Mouse (Mus musculus) heart, embryonic 15.5 days (tissue): ENCODE data around the gene Fmc1. TPM values are rescaled to one million over a fixed set of nuclear protein-coding genes. Genes with fewer than 3 reads are reported as not detected.

Experiments
- ATAC-seq: fragments of 200-750 bp; cut with Nextera tagmentation; replicated peaks from 2 replicates; pipeline ENCODE4 v1.8.0; 2017; ENCODE audit warnings: low read depth, moderate TSS enrichment; ENCODE audit not compliant: insufficient number of reproducible peaks, insufficient read depth, low FRiP score
- H3K27ac ChIP-seq: fragments of 300-500 bp; sonication (generic); 2 replicates; pipeline ENCODE4 v1.5.1; 2015; ENCODE audit warnings: mild to moderate bottlenecking, inconsistent platforms
- H3K27me3 ChIP-seq: fragments of 300-500 bp; sonication (generic); 2 replicates; pipeline ENCODE4 v1.6.1; 2015; ENCODE audit warnings: inconsistent platforms
- H3K36me3 ChIP-seq: fragments of 300-500 bp; sonication (generic); 2 replicates; pipeline ENCODE4 v1.6.1; 2015; ENCODE audit warnings: mild to moderate bottlenecking, inconsistent platforms
- H3K4me1 ChIP-seq: fragments of 300-500 bp; sonication (generic); replicated peaks from 2 replicates; pipeline ENCODE4 v1.6.1; 2015; ENCODE audit warnings: inconsistent platforms
- H3K4me2 ChIP-seq: fragments of 300-500 bp; sonication (generic); 2 replicates; pipeline ENCODE4 v1.6.1; 2015; ENCODE audit warnings: inconsistent platforms, mild to moderate bottlenecking, moderate library complexity
- H3K4me3 ChIP-seq: fragments of 300-500 bp; sonication (generic); 2 replicates; pipeline ENCODE4 v1.5.1; 2015; ENCODE audit warnings: mild to moderate bottlenecking, inconsistent platforms
- H3K9ac ChIP-seq: fragments of 300-500 bp; sonication (generic); 2 replicates; pipeline ENCODE4 v1.6.1; 2015; ENCODE audit warnings: mild to moderate bottlenecking, inconsistent platforms
- H3K9me3 ChIP-seq: fragments of 300-500 bp; sonication (generic); replicated peaks from 2 replicates; pipeline ENCODE4 v1.6.1; 2016; ENCODE audit warnings: inconsistent platforms
- WGBS: fragments of 180-500 bp; shearing (Covaris S2); methylation state at CpG from one replicate; pipeline ENCODE4 v1.1.7; 2015; ENCODE audit warnings: mixed read lengths; 5-methylcytosine and 5-hydroxymethylcytosine counted together
- microRNA-seq: library from miRNA; unstranded; fragments of <30 nt; microRNA quantifications from one replicate; pipeline ENCODE4, GENCODE M21; 2016
- polyA plus RNA-seq: library from polyadenylated mRNA; unstranded; fragments of >200 nt; fragmentation: Nextera tagmentation; extraction: Ambion mirVana; gene quantifications from 2 replicates; pipeline ENCODE4 v1.2.1, GENCODE M21; 2015

Fmc1 gene
- polyA plus RNA-seq, 1 experiment from 2014 or later: 292 TPM

DNA sequence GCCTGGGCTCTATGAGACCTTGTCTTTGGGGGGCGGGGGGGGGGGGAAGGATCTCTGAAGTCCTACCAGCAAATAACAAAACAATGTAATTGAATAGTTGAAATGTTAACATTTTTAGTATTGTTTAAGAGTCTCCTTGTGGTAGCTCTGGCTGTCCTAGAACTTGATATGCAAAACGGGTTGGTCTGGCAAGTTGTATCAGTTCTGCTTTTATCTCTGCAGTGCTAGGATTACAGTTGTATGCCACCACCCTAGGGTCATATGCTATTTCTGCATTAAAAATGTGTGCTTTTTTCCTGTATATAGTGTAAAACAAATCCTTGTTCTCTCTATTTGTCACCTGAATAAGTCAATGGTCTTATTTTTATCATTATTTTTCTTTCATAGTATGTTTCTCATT lies 42.8 kb downstream of the Fmc1 start:
- Histone ChIP-seq H3K9ac (no peak overlapping the region), H3K4me1 (0 out of 2 replicates have a peak, but pooled peaks cover 2% of the 10 kb centered on the region), H3K27me3 (no peaks in the 10 kb centered on the region), H3K4me3 (no peak overlapping the region), H3K4me2 (no peak overlapping the region), H3K27ac (no peak overlapping the region), H3K9me3 (no peaks in the 10 kb centered on the region), H3K36me3 (peaks cover 42% of the 10 kb centered on the region)
- no peak for ATAC-seq
- WGBS: 73% methylated on average over 2 of the region's 2 CpGs

DNA sequence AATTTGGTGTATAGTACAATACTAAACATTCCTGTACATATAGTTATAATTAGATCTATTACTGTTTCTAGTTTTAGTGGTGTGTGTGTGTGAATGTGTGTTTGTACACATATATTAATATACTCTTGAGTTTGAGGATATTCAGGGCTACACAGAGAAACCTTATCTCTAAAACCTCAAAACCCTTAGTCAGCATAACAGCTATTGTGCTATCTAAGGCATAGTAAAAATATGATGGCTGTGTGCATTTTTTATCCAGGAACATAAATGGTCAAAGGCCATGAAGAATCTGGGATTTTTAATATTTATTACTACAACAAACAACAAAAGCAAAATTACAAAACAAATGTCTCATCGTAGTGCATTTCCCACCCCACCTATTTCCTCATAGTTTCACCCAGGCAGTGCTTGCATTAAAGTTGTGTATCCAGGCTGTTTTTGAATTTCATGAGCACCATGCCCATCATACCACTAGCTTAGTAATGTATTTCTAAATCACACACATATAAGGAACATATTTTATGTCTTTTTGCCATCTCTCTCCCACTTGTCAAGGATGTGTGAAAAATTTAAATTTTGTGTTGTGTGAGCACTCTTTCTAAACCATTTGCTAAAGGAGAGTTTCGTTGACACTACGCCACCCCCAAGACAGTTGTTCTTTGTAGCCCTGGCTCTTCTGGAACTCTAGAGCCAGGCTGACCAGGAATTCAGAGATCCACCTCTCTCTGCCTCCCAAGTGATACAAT lies 47.0 kb downstream of the Fmc1 start:
- Histone ChIP-seq H3K4me2 (no peak overlapping the region), H3K27ac (no peak overlapping the region), H3K36me3 (peaks cover 38% of the 10 kb centered on the region), H3K9me3 (no peaks in the 10 kb centered on the region), H3K4me3 (no peak overlapping the region), H3K4me1 (0 out of 2 replicates have a peak, but pooled peaks cover 2% of the 10 kb centered on the region), H3K27me3 (no peaks in the 10 kb centered on the region), H3K9ac (no peak overlapping the region)
- no peak for ATAC-seq
- 96% methylated on average over 3 of the region's 3 CpGs for whole genome bisulfite sequencing

DNA sequence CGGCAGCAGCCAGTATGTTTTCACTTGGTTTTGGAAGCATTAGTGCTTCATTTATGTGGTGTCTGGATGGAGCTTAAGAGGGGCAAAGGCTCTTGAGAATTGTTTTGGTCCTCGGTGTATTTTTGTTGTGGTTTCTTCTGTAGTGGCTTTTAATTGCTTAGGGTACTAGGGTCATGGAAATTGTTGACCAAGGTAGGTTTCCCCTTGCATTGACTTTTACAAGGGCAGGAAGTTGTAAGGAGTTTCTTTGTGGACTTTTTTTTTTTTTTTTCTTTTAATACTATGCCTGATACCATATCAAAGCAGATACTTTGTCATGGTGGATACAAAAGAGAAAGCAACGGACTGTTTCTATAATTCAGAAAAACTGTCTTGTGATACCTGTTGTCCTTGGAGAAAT lies 48.4 kb downstream of the Fmc1 start:
- Histone ChIP-seq H3K4me2 (no peak overlapping the region), H3K4me1 (no peaks in the 10 kb centered on the region), H3K27ac (no peak overlapping the region), H3K36me3 (peaks cover 49% of the 10 kb centered on the region), H3K9me3 (no peaks in the 10 kb centered on the region), H3K4me3 (no peak overlapping the region), H3K27me3 (no peaks in the 10 kb centered on the region), H3K9ac (no peak overlapping the region)
- WGBS: 84% methylated on average over 3 of the region's 3 CpGs
- no peak for ATAC-seq

Small RNA genes lying within 50 kb of the gene (microRNA-seq; reads per million reads assigned to microRNA genes)
- gene Mir7670: not detected

Other genes starting within 250 kb of the Fmc1 start
- gene Zc3hav1l, start 234.2 kb upstream of the Fmc1 start, polyA plus RNA-seq: 5.1 and 7.1 TPM in 2 replicates
- 7.8 and 10.1 TPM in 2 replicates for gene Zc3hav1, start 178.9 kb upstream of the Fmc1 start, polyA plus RNA-seq
- 2.3 and 3.5 TPM in 2 replicates for gene Ttc26, start 152.0 kb upstream of the Fmc1 start, polyA plus RNA-seq
- gene Ubn2, start 99.6 kb upstream of the Fmc1 start, polyA plus RNA-seq: 8.4 and 10.7 TPM in 2 replicates
- gene Luc7l2, start 17.8 kb downstream of the Fmc1 start, polyA plus RNA-seq: 26.7 and 29.9 TPM in 2 replicates
- gene Klrg2, start 103.7 kb downstream of the Fmc1 start, polyA plus RNA-seq: 0.15 and 0.24 TPM in 2 replicates
- gene Clec2l, start 129.6 kb downstream of the Fmc1 start, polyA plus RNA-seq: 0.87 and 1.9 TPM in 2 replicates